Mouse (Mus musculus) liver, embryonic 15.5 days (tissue): Measurements from ENCODE around the gene Xpo4. TPM values are rescaled to one million over a fixed set of nuclear protein-coding genes. Genes with fewer than 3 reads are reported as not detected.

Experiments
- polyA plus RNA-seq: library from polyadenylated mRNA; unstranded; fragments of >200 nt; fragmentation: Nextera tagmentation; extraction: Ambion mirVana; gene quantifications from 2 replicates; pipeline ENCODE4 v1.2.1, GENCODE M21; 2015

Gene Xpo4
- polyA plus RNA-seq, 1 experiment from 2014 or later = 11.8 TPM

Other genes starting within 250 kb of the Xpo4 start
- gene Ift88, start 241.4 kb downstream of the Xpo4 start, polyA plus RNA-seq = 1.2 and 1.7 TPM in 2 replicates
- gene Il17d, start 140.7 kb downstream of the Xpo4 start, polyA plus RNA-seq = 0.26 TPM in 2 replicates
- gene Eef1akmt1, start 93.8 kb downstream of the Xpo4 start, polyA plus RNA-seq = 29.1 and 30.3 TPM in 2 replicates
- gene Gm49361, start 80.7 kb upstream of the Xpo4 start, polyA plus RNA-seq = not detected in 2 replicates
- gene Lats2, start 93.0 kb upstream of the Xpo4 start, polyA plus RNA-seq = 5.5 and 5.8 TPM in 2 replicates
- 8.3 and 10.2 TPM in 2 replicates for gene Sap18, start 132.8 kb upstream of the Xpo4 start, polyA plus RNA-seq
- gene Ska3, start 160.8 kb upstream of the Xpo4 start, polyA plus RNA-seq = 15.7 and 18.9 TPM in 2 replicates
- gene Mrpl57, start 160.8 kb upstream of the Xpo4 start, polyA plus RNA-seq = 122 and 123 TPM in 2 replicates
- gene Zdhhc20, start 224.8 kb upstream of the Xpo4 start, polyA plus RNA-seq = 9.6 and 11.4 TPM in 2 replicates